Mouse (Mus musculus) liver, embryonic 11.5 days (tissue): Measurements from ENCODE around the gene Cwc25. TPM values are rescaled to one million over a fixed set of nuclear protein-coding genes. Genes with fewer than 3 reads are reported as not detected.
A peak's percentile ranks its signal among the peaks of the same experiment; 100 is the strongest.

Experiments
- ATAC-seq: fragments of 200-750 bp; cut with Nextera tagmentation; replicated peaks from 2 replicates; pipeline ENCODE4 v1.8.0; 2017; ENCODE audit warnings: moderate number of reproducible peaks, mild to moderate bottlenecking, moderate TSS enrichment, moderate library complexity; ENCODE audit not compliant: low FRiP score
- DNase-seq: peaks from one replicate; pipeline ENCODE4 v3.0.0-alpha.2; 2017; ENCODE audit warnings: low spot score
- H3K27ac ChIP-seq: fragments of 300-500 bp; sonication (generic); 2 replicates; pipeline ENCODE4 v1.5.1; 2014; ENCODE audit warnings: mild to moderate bottlenecking, low read depth, low read length, control low read depth
- H3K27me3 ChIP-seq: fragments of 300-500 bp; sonication (generic); replicated peaks from 2 replicates; pipeline ENCODE4 v1.6.1; 2014; ENCODE audit warnings: low read length, mixed read lengths; ENCODE audit not compliant: control insufficient read depth, insufficient read depth
- H3K36me3 ChIP-seq: fragments of 300-500 bp; sonication (generic); 2 replicates; pipeline ENCODE4 v1.6.1; 2014; ENCODE audit warnings: mild to moderate bottlenecking, low read length, moderate library complexity, mixed read lengths; ENCODE audit not compliant: control insufficient read depth, insufficient read depth
- H3K4me1 ChIP-seq: fragments of 300-500 bp; sonication (generic); replicated peaks from 2 replicates; pipeline ENCODE4 v1.6.1; 2014; ENCODE audit warnings: low read length, mixed read lengths; ENCODE audit not compliant: control insufficient read depth, insufficient read depth
- H3K4me2 ChIP-seq: fragments of 300-500 bp; sonication (generic); 2 replicates; pipeline ENCODE4 v1.6.1; 2014; ENCODE audit warnings: mild to moderate bottlenecking, control low read depth, moderate library complexity
- H3K4me3 ChIP-seq: fragments of 300-500 bp; sonication (generic); 2 replicates; pipeline ENCODE4 v1.5.1; 2014; ENCODE audit warnings: low read depth, low read length, control low read depth
- H3K9ac ChIP-seq: fragments of 300-500 bp; sonication (generic); 2 replicates; pipeline ENCODE4 v1.6.1; 2014; ENCODE audit warnings: low read depth, low read length, control low read depth
- H3K9me3 ChIP-seq: fragments of 300-500 bp; sonication (generic); 2 replicates; pipeline ENCODE4 v1.6.1; 2016; ENCODE audit warnings: low read length, inconsistent platforms, mixed read lengths; ENCODE audit not compliant: control insufficient read depth
- whole genome bisulfite sequencing: fragments of 180-500 bp; shearing (Covaris S2); extraction: QIAGEN DNeasy Blood & Tissue Kit; methylation state at CpG from one replicate; pipeline ENCODE4 v1.1.7; 2014; 5-methylcytosine and 5-hydroxymethylcytosine counted together
- polyA plus RNA-seq: library from polyadenylated mRNA; unstranded; fragments of >200 nt; fragmentation: Nextera tagmentation; extraction: Ambion mirVana; gene quantifications from 2 replicates; pipeline ENCODE4 v1.2.1, GENCODE M21; 2014

The Cwc25 gene
- polyA plus RNA-seq, 1 experiment from 2014 or later = 12.9 TPM

GRCm38 (mm10) chr11:97771410-97771809 is 5.1 kb upstream of the Cwc25 start:
- no peak overlapping the region for H3K4me2 ChIP-seq

GRCm38 (mm10) chr11:97769704-97770103 is 3.3 kb upstream of the Cwc25 start:
- Histone ChIP-seq H3K4me3 (no peak overlapping the region), H3K27ac (no peak overlapping the region), H3K36me3 (no peaks in the 10 kb centered on the region), H3K4me2 (no peak overlapping the region), H3K9ac (no peak overlapping the region), H3K27me3 (no peaks in the 10 kb centered on the region), H3K9me3 (no peaks in the 10 kb centered on the region), H3K4me1 (peaks cover 11% of the 10 kb centered on the region)
- 33% methylated on average over 2 of the region's 2 CpGs for WGBS
- DNase-seq (no peak), ATAC-seq (no peak)

More at GRCm38 (mm10) chr11:97771410-97771809, 5.1 kb upstream of the Cwc25 start:
- Histone ChIP-seq H3K27me3 (no peaks in the 10 kb centered on the region), H3K4me1 (no peaks in the 10 kb centered on the region), H3K36me3 (no peaks in the 10 kb centered on the region), H3K9me3 (no peaks in the 10 kb centered on the region), H3K27ac (no peak overlapping the region), H3K9ac (no peak overlapping the region), H3K4me3 (no peak overlapping the region)
- 71% methylated on average over 14 of the region's 14 CpGs for WGBS
- ATAC-seq (no peak), DNase-seq (no peak)

DNA sequence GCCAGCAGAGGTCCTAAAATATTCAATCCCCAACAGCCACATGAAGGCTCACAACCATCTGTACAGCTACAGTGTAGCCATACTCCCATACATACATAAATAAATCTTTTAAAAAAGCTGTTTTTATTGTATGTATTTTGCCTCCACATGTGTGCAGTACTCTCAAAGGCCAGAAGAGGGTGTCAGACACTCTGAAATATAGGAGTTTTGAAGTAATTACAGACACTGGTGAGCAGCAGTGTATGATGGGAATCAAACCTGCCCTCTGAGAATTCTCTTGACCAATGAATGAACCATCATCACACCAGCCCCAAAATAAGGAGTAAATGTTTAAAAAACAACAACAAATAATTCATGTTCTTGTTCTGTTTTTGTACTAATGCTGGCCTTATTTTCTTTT is 4.7 kb downstream of the Cwc25 start:
- Histone ChIP-seq H3K9me3 (no peaks in the 10 kb centered on the region), H3K27me3 (no peaks in the 10 kb centered on the region), H3K27ac (no peak overlapping the region), H3K9ac (no peak overlapping the region), H3K4me1 (peaks cover 11% of the 10 kb centered on the region), H3K4me3 (no peak overlapping the region), H3K36me3 (peaks cover 15% of the 10 kb centered on the region; the same call in 1 of the 2 replicates), H3K4me2 (no peak overlapping the region)
- ATAC-seq = no peak
- DNase-seq = no peak

- no peak for DNase-seq
- Histone ChIP-seq H3K27ac (no peak overlapping the region), H3K36me3 (peaks cover 19% of the 10 kb centered on the region), H3K4me3 (no peak overlapping the region), H3K9ac (no peak overlapping the region), H3K9me3 (no peaks in the 10 kb centered on the region), H3K4me1 (no peaks in the 10 kb centered on the region; the same call in 1 of the 2 replicates), H3K4me2 (no peak overlapping the region), H3K27me3 (no peaks in the 10 kb centered on the region)
- ATAC-seq = no peak
- WGBS = 77% methylated on average over 6 of the region's 6 CpGs
Observed at GRCm38 (mm10) chr11:97758942-97759341, 7.4 kb downstream of the Cwc25 start.

GRCm38 (mm10) chr11:97758125-97758524 is 8.2 kb downstream of the Cwc25 start:
- ATAC-seq = no peak
- Histone ChIP-seq H3K4me3 (no peak overlapping the region), H3K9ac (no peak overlapping the region), H3K4me2 (no peak overlapping the region), H3K27me3 (no peaks in the 10 kb centered on the region), H3K27ac (no peak overlapping the region), H3K9me3 (no peaks in the 10 kb centered on the region), H3K4me1 (no peaks in the 10 kb centered on the region; the same call in 1 of the 2 replicates), H3K36me3 (peaks cover 23% of the 10 kb centered on the region)
- 88% methylated on average over 1 of the region's 1 CpGs for WGBS
- no peak for DNase-seq

GRCm38 (mm10) chr11:97753277-97753676 is 13.1 kb downstream of the Cwc25 start:
- no peak for ATAC-seq
- Histone ChIP-seq H3K9me3 (0 out of 2 replicates have a peak, but pooled peaks cover 3% of the 10 kb centered on the region), H3K4me1 (no peaks in the 10 kb centered on the region; the same call in 1 of the 2 replicates), H3K4me2 (no peak overlapping the region), H3K4me3 (no peak overlapping the region), H3K27ac (no peak overlapping the region), H3K27me3 (no peaks in the 10 kb centered on the region), H3K9ac (no peak overlapping the region), H3K36me3 (peaks cover 33% of the 10 kb centered on the region)
- WGBS = 91% methylated on average over 8 of the region's 8 CpGs
- DNase-seq = no peak

DNA sequence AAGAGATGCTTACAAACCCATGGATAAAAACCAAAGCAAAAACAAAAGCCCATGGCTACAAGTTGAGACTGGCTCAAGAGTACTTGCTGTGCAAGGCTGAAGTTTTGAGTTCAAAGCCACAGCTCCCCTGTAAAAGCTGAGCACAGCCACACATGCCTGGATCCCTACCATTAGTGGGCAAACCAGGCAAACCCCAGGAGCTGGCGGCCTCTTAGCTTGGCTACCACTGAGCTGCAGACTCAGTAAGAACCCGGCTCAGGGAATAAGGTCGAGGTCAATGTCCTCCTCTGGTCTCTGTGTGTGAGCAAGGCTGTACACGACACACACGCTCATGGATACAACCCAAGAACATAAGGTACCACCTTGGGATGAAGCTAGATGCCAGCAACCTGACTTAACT is 17.9 kb downstream of the Cwc25 start:
- 88% methylated on average over 5 of the region's 5 CpGs for WGBS
- H3K4me2 ChIP-seq = no peak overlapping the region
- H3K36me3 ChIP-seq = peaks cover 28% of the 10 kb centered on the region

GRCm38 (mm10) chr11:97747773-97748172 is 18.6 kb downstream of the Cwc25 start:
- 94% methylated on average over 8 of the region's 8 CpGs for WGBS
- H3K36me3 ChIP-seq = peaks cover 23% of the 10 kb centered on the region
- no peak overlapping the region for H3K4me3 ChIP-seq
- H3K4me1 ChIP-seq = peaks cover 6% of the 10 kb centered on the region
- H3K27me3 ChIP-seq = no peaks in the 10 kb centered on the region
- no peak overlapping the region for H3K4me2 ChIP-seq
- H3K27ac ChIP-seq = no peak overlapping the region
- 0 out of 2 replicates have a peak, but pooled peaks cover 3% of the 10 kb centered on the region for H3K9me3 ChIP-seq
- ATAC-seq = no peak
- no peak overlapping the region for H3K9ac ChIP-seq
- DNase-seq = no peak

More for the DNA sequence above, 17.9 kb downstream of the Cwc25 start:
- H3K4me1 ChIP-seq = no peaks in the 10 kb centered on the region
- H3K4me3 ChIP-seq = no peak overlapping the region
- H3K27me3 ChIP-seq = no peaks in the 10 kb centered on the region
- no peak overlapping the region for H3K27ac ChIP-seq
- 0 out of 2 replicates have a peak, but pooled peaks cover 3% of the 10 kb centered on the region for H3K9me3 ChIP-seq
- H3K9ac ChIP-seq = no peak overlapping the region
- ATAC-seq = no peak
- no peak for DNase-seq

DNA sequence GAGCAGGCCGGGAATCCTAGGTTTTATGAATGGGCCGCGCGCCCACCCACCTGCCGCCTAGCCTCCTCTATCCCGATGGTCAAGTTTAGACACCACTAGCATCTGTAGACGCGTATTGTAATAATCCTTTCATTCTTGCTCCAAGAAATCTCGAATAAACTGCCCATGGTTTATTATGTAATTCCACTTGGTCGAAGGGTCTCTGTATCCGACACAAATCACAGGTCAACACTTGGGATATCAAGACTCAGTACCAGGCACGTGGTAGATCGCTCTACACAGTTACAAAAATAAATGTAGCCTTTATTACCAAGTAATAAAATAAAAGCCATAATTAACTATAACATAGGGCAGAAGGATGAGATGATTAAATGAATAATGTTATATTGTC is 21.0 kb downstream of the Cwc25 start:
- Histone ChIP-seq H3K36me3 (peaks cover 7% of the 10 kb centered on the region), H3K4me3 (peak overlapping the region; percentile 82), H3K4me1 (peaks cover 13% of the 10 kb centered on the region), H3K9ac (0 out of 2 replicates have a peak overlapping the region, but pooled peaks have one; percentile 15), H3K27me3 (no peaks in the 10 kb centered on the region), H3K27ac (no peak overlapping the region), H3K9me3 (no peaks in the 10 kb centered on the region), H3K4me2 (peak overlapping the region; percentile 71)
- WGBS = 13% methylated on average over 13 of the region's 13 CpGs
- ATAC-seq = no peak
- DNase-seq = no peak
